Mouse (Mus musculus) thymus, adult 2 months (tissue): ENCODE data around the gene Art1.

Experiments used
- CTCF ChIP-seq: fragments of 200-500 bp; IDR thresholded peaks from 2 replicates; pipeline ENCODE4 v1.5.1; 2012; ENCODE audit warnings: mild to moderate bottlenecking, control low read depth, low read length, moderate library complexity, borderline replicate concordance; ENCODE audit not compliant: control insufficient read depth, poor library complexity, insufficient read depth; ENCODE audit errors: extremely low read depth
- POLR2A ChIP-seq: fragments of 200-500 bp; IDR thresholded peaks from 2 replicates; pipeline ENCODE4 v1.6.1; 2012; ENCODE audit warnings: mild to moderate bottlenecking, low read length, control low read depth, moderate library complexity; ENCODE audit not compliant: control insufficient read depth, poor library complexity, insufficient read depth; ENCODE audit errors: extremely low read depth

- TF ChIP-seq POLR2A, result no peak
- no peak for TF ChIP-seq CTCF
These were observed 23.0 kb upstream of the Art1 start for GRCm38 (mm10) chr7:102078517-102078916.
